Mouse (Mus musculus) cerebellum, adult 2 months (tissue): Measurements from ENCODE around the gene 1700013F07Rik.

Experiments
- CTCF ChIP-seq: fragments of 200-500 bp; IDR thresholded peaks from 2 replicates; pipeline ENCODE4 v1.5.1; 2011; ENCODE audit warnings: low read depth, mild to moderate bottlenecking, control low read depth, low read length, moderate library complexity, borderline replicate concordance; ENCODE audit not compliant: insufficient read depth
- POLR2A ChIP-seq: fragments of 200-500 bp; IDR thresholded peaks from 2 replicates; pipeline ENCODE4 v1.6.1; 2011; ENCODE audit warnings: low read length, control low read depth, borderline replicate concordance; ENCODE audit not compliant: insufficient read depth

DNA sequence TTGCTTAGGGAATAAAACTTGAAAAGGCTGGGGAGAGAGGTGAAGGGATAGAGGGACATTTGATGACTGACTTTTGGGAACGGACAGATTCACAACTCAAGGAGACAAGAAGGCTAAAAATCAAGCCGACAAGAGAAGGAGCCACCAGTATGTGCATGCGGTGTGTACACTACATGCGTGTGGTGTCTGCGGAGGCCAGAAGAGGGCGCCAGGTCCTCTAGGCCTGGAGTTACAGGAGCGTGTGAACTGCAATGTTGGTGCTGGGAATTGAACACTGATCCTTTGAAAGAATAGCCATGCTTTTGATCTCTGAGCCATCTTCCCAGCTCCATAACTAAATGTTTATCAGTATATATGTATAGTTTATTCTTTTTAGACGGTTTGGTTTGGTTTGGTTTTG lies 5.5 kb upstream of the 1700013F07Rik start:
- TF ChIP-seq CTCF (no peak), POLR2A (no peak)
